Mouse (Mus musculus) inflammation-experienced regulatory T-cells (primary cell): ENCODE data around the gene Oas1d. TPM values are rescaled to one million over a fixed set of nuclear protein-coding genes. Genes with fewer than 3 reads are reported as not detected.

Source experiments
- polyA plus RNA-seq, 2 experiments: library from polyadenylated mRNA; unstranded; fragments of 100-300 nt; shearing (Covaris generic); gene quantifications; one replicate each; pipeline ENCODE4 v1.2.1; 2017

Oas1d gene
- polyA plus RNA-seq, result not detected

GRCm38 (mm10) chr5:120914204-120914603, at the start of gene Oas1d:
Oas1d (plus strand) TSS chr5:120914536.

GRCm38 (mm10) chr5:120887413-120887812, 26.9 kb upstream of the Oas1d start, which contains the start of gene Oas1g:
Oas1g (minus strand) TSS chr5:120887613.

GRCm38 (mm10) chr5:120906791-120907733, 7.3 kb upstream of the Oas1d start, which contains the start of gene Oas1a:
Oas1a (minus strand) TSS chr5:120907521.

Other genes with a start within 250 kb of the Oas1d start
- gene Dtx1, start 202.6 kb upstream of the Oas1d start, polyA plus RNA-seq, result 100 to 1,000 TPM; 178 to 347 TPM
- gene Oas2, start 164.7 kb upstream of the Oas1d start, polyA plus RNA-seq, result 1 to 10 TPM; 1.3 to 3.1 TPM
- gene Oas3, start 136.9 kb upstream of the Oas1d start, polyA plus RNA-seq, result 10 to 100 TPM; 10.6 to 13.7 TPM
- under 1 TPM in 1 of 2 experiments, not detected in 1; 0.40 TPM for gene Oas1e, start 119.0 kb upstream of the Oas1d start, polyA plus RNA-seq
- gene Oas1c, start 102.0 kb upstream of the Oas1d start, polyA plus RNA-seq, result 10 to 100 TPM; 13.8 to 14.6 TPM
- gene Oas1f, start 67.2 kb upstream of the Oas1d start, polyA plus RNA-seq, result not detected
- under 1 TPM; 0.10 to 0.31 TPM for gene Oas1h, start 53.1 kb upstream of the Oas1d start, polyA plus RNA-seq
- gene Oas1g, start 26.9 kb upstream of the Oas1d start, polyA plus RNA-seq, result 1 to 10 TPM in 1 of 2 experiments, under 1 TPM in 1; 0.71 to 1.7 TPM
- 10 to 100 TPM in 1 of 2 experiments, 1 to 10 TPM in 1; 3.4 to 55.4 TPM for gene Oas1a, start 7.0 kb upstream of the Oas1d start, polyA plus RNA-seq
- 1 to 10 TPM in 1 of 2 experiments, under 1 TPM in 1; 0.33 to 1.1 TPM for gene Rph3a, start 95.6 kb downstream of the Oas1d start, polyA plus RNA-seq